Mouse (Mus musculus): ENCODE measurements around the gene Pfkl. TPM values are rescaled to one million over a fixed set of nuclear protein-coding genes. Genes with fewer than 3 reads are reported as not detected.
A peak's percentile ranks its signal among the peaks of the same experiment; 100 is the strongest.
"Not testable (repeated sequence)": the region's sequence is repeated elsewhere in the genome, so short reads cannot be mapped to it uniquely, and the experiment has no call there.

Pfkl gene
- 144 and 165 TPM in 2 replicates for total RNA-seq (2021)
- long read RNA-seq, experiment 1, transcript Pfkl-201 (22 exons, 3,730 nt): major isoform, 372 of 434 reads
- long read RNA-seq, experiment 1, partial matches to known transcripts: 42 of 434 reads
- long read RNA-seq, experiment 1, other reads (novel, unspliced or antisense): 20 of 434 reads
- long read RNA-seq, experiment 2, transcript Pfkl-201 (22 exons, 3,730 nt): major isoform, 345 of 414 reads
- long read RNA-seq, experiment 2, partial matches to known transcripts: 57 of 414 reads
- long read RNA-seq, experiment 2, other reads (novel, unspliced or antisense): 12 of 414 reads

DNA sequence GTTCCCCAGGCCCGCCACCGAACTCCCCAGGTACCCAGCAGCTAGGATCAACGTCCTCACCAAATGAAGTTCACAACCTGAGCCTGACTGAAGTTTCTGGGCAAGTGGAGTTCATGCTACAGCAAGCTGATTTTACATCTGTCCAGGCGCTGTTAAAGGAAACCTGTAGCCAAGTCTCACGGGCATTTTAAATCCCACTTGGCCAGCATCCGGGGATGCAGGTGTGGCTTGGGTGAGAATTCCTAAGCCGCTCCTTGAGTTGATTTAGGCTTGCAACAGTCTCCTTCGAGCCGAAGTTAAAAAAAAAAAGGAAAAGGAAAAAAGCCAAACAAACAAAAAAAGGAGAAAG, at the start of gene Pfkl:
Pfkl (minus strand) TSS at position 139 of the 349 bp plus-strand sequence.
- DNase-seq: no peak

DNA sequence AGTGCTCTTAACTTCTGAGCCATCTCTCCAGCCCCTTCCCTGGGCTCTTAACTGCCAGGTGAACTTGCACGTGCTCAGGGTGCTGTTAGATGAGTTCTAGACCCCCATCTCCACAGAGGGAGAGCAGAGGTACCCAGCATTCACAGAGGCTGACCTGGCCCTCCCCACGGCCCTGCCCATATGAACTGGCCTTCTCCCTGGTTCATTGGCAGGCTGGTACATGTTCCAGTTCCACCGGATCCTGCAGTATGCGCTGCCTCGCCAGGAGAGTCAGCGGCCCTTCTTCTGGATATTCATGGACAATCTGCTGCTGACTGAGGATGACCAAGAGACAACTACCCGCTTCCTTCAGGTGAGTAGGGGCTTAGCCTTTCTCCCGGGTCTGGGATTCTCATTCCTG, 47.2 kb upstream of the Pfkl start:
- no peak for DNase-seq

DNA sequence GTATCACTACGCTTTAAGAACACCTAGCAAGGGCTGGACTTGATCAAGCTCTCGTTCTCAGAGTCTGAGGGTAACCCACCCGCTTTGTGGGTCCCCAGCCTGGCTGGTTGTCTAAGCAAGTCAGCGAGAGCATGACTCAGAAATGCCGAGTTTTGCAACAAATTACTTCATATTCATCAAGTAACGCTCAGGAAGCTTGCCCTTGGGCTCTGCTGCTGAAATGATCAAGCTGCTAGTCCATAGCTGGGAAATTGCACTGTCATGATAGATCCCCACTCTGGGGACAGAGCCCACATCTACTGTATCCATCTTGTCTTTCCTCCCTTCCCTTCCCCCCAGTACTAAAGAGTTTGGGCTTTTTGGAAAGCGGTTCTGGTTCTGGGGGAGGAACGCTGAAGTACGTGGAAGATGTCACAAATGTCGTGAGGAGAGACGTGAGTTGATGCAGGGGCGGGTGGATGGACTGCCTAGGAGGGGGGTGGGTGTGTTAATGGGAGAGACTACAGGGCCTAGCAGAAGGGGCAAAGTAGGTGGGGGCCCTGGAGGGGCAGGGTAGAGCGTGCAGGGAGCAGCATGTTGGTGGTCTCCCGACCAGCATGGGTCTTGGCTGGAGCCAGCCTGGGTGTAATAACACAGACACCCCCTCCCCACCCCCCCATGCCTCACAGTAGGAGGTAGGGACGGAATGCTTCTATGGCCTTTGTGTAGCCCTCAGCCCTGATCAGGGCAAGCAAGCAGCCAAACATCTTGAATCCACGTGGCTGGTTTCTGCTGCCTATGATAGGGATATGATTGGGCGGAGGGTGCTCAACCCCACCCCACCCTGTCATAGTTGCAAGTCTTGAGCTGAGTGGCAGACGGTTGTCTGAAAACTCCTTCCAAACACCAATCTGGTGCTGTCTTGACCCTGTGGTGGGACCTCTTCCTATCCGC, 45.0 kb upstream of the Pfkl start:
- DNase-seq: peak; percentile 68

DNA sequence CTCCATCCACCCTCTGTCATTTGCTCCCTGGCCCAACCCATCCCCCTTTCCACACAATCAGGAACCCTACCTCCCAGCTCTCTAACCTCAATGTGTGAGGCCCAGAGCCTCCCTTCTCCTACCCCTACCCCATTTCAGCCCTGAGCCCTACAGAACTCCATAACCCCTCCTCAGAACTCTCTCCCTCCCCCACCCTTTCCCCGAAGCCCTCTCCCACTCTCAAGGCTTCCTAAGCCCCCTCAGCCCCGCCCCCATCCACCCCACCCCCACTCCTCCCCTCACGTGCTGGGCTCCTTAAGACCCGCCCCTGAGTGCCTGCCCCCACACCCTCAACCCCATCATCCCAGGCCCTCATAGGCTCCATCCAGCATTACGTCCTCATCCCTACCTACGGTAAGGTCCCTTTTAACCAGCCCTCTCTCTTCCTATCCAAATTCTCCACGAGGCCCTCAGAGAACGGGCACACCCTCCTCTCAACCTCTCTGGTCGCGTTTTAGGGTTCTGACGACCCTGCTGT, 39.7 kb upstream of the Pfkl start:
- no peak for DNase-seq

DNA sequence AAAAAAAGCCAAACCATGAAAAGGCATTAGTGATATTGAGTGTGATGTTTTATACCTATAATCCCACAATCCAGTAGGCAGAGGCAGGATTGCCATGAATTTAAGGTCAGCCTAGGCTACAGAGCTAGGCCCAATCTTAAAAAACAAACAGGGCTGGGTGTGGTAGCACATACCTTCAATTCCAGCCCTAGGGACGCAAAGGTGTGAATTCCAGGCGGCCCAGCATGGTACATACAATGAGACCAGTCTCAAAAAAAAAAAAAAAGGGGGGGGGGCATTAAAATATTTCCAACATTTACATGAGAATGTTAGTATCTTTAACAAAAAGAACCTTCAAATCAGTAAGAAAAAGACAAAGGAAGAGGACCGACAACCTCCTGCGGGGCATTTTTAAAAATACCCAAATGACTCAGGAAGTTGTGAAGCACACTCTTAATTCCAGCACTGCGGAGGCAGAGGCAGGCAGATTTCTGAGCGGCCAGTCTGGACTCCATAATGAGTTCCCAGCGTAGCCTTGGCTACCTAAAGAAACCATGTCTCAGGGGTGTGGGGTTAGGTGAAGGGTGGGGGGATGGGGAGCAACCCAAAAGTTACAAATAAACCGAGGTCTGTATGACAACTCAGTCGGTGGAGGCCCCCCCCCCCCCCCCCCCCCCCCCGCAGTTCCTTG, 38.3 kb upstream of the Pfkl start:
- DNase-seq: no peak

DNA sequence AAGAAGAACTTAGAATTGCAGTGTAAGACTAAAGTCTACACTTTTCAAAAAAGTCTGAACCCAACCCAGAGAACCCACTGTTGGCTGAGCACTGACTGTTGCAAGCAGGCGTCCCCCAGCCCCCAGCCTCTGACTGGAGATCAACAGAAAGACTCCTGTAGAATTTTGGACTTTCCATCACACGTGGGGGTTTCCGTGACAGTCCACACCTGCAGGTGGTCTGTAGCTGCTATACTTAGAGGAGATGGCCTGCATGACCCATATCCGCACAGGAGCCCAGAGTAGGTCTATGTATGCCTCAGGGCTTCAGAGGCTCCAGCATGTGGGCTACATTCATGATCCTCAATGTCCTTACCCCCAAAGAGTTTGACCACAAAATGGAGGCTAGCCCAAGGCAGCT, 36.5 kb upstream of the Pfkl start:
- DNase-seq: no peak

DNA sequence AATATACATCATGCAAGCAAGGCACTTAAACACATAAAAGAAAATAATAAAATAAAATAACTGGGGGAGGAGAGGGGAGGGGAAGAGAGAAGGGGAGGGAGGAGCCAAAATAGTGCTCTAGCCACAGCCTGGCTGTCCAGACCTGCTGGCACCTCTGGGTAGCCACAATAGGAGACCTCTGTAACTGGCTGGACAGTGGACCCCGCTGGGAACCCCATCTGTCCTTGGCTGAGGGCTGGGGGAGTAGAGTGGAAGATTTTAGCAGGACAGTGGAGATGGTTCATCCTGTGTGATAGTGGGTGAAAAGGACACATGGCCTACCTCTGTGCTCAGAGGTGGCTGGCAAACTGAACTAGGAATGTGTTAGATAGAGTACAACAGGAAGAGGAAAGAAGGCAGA, 34.6 kb upstream of the Pfkl start:
- DNase-seq: no peak

DNA sequence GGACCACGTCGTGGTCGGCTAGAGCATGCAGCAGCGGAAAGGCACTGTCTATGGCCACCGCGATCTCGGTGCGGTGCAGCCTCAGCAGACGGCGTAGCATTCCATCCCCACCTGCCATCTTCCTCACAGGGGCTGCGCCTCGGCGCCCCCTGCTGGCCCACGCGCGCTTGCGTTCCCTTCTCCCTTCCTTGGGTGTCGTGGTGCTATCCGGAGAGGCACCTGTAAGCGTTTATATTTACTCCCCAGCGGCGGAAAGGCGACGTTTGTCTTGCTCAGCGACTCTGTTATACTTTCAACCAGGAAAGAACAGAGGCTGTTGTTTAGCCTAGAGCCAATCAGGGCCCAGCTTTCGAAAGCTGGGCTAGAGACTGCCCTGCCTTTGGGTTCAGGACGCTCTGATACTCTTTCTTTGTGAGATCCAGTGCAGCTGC, 33.5 kb upstream of the Pfkl start, which contains the start of gene Aire:
Aire (minus strand) TSS at position 205 of the 431 bp plus-strand sequence.
- peak; percentile 81 for DNase-seq

DNA sequence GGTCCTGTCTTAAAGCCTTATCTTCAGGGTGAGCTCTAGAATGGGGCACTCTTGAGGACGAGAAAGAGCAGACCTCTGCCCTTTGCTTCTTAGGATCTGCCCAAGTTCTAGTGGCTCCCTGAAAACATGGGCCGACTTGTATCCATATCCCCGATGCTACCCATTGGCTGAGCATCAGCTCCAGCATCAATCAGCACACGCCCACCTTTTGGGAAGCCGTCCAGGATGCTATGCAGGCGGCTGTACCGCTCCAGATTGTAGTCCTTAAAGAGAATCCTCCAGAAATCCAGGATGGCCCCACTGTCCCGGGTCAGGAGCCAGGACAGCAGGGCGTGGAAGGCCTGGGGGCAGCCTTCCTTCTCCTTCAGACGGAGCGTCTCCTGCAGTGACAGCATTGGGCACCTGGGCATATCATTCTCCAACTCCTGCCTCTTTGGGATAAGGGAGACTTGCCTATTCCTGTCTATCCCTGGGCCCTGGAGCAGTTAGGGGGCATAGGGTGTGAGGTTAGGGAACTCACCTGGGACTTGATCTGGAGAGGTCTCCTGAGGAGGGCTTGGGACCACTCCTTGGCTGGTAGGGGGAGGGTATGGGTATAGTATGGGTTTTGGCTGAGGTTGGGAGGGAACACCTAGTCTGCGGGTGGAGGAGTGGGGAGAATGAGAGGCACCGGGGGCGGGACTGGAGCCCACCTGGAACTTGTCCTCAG, 33.0 kb upstream of the Pfkl start:
- DNase-seq: no peak

DNA sequence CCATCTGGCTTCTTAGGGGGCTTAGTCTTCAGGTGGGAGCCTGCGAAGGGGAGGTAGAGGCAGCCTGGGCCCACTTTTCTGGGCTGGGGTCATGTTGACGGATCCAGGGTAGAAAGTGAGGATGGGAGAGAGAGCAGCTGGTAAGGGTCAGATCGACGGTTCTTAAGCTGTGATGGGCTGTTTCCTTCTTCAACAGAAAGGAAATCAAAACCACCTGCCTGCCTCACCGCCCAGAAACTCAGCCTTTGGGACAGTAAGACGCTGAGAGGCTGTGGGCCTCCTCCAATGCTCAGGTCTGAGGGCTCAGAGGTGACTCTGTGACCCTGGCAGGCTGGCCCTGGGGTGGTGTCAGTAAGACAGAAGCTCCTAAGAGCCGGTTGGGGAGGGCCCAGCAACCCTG, 32.2 kb upstream of the Pfkl start:
- no peak for DNase-seq

DNA sequence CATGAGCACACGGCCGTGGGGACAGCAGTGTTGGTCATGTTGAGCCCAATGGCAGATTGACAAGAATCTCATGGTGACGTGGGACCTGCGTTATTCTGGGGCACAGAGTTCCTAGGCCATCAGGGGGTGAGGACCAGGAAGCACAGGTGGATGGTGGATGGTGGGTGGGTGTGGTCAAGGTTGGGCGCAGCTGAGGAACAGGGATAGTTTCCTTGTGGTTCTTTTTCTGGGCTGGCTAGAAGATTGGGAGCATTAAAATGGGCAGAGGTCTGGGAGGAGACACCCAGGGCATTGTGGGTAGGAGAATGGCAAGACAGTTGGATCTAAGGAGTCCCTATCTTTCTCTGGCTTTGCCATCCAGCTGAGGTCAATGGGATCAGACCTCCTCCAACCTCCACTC, 31.8 kb upstream of the Pfkl start, which contains the start of gene Dnmt3l:
Dnmt3l (plus strand) TSS at position 301 of the 400 bp plus-strand sequence.
- DNase-seq: no peak

DNA sequence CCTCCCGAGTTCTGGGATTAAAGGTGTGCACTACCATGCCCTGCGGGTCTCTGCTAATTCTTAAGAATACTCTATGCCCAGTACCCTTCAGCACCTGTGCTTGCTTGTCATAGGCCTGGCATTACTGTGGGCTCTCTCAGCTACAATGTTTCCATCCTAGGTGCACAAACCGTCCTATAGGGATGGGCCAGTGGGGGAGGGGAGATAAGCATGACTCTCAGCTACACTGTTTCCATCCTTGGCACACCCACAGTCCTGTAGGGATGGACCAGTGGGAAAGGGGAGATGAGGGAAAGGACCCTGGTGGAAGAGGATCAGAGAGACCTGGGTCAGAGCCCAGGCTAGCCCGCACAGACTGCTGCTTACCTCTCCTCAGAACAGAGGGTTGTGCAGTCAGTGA, 27.3 kb upstream of the Pfkl start:
- no peak for DNase-seq

DNA sequence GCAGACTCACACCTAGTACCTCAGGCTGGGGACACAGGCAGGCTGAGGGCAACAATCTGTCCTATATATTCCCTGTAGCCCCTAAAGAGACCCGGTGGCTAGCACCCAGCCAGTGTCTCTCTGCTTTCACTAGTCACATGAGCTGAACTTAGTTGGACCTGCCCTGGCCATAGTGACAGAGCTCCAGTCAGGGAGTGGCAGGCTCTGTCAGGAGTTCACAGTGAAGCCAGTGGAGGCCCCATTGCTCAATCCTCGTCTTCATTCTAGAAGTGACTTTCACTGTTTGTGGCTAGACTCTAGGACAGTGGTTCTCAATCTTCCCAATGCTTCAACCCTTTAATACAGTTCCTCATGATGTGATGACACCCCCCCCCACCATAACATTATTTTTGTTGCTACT, 22.1 kb upstream of the Pfkl start:
- DNase-seq: no peak

DNA sequence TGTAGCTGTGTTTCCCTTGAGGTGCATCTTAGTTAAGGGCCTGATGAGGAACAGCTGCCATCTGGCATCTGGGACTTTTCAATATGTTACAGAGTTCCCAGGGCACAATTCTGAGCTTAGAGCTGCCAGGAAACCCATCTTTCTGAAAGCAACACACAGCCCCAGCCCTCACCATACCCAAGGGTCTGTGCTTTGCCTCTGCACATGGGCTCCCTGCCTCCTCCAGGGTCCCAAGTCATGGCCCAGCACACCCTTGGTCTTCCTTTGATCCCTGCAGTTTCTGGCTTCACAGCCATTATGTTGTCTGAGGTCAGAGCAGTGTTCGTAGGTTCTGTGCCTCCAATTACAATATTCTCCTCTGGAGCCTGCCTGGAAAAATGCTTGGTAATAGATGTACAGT, 19.2 kb upstream of the Pfkl start:
- DNase-seq: no peak

DNA sequence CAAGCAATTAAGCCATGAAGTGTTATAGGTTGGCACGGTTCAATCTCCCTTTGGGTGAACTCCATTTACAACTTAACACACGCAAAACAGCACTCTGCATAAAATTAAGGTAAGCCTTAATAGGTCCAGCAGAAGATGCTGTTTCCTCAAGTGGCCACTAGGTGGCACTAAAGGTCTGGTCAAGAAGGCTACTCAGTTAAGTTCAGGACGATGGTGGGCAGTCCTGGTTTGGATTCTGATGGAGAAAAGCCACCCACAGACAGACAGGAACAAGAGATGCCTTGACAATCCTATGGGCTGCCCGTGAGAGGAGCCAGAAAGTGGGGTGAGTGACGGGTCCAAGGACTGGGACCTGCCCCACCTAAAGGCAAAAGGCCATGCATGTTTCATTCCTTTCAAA, 18.2 kb upstream of the Pfkl start:
- peak; percentile 85 for DNase-seq

DNA sequence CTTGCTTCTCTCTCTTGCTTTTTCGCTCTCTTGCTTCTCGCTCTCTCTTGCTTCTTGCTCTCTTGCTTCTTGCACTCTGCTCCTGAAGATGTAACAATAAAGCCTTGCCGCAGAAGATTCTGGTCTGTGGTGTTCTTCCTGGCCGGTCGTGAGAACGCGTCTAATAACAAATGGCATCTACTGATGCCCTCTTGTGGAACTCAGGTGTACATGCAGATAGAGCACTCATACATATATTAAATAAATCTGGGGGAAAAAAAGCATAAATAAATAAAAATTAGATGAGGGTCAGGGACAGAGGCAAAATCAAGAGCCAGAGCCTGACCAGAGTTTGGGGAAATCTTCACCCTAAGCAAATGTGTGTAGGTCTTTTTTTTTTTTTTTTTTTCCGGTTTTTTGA, 15.6 kb upstream of the Pfkl start:
- DNase-seq: not testable (repeated sequence)

DNA sequence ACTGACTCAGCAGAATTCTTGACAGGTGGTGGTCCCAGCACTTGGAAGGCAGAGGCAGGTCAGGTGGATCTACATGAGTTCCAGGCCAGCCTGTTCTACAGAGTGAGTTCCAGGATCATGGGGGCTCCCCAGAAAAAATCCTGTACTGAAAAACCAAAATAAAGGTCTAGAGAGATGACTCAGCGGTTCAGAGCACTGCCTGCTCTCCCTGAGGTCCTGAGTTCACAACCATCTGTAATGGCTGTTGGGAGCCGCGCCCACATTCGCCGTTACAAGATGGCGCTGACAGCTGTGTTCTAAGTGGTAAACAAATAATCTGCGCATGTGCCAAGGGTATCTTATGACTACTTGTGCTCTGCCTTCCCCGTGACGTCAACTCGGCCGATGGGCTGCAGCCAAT, 10.1 kb upstream of the Pfkl start:
- not testable (repeated sequence) for DNase-seq

DNA sequence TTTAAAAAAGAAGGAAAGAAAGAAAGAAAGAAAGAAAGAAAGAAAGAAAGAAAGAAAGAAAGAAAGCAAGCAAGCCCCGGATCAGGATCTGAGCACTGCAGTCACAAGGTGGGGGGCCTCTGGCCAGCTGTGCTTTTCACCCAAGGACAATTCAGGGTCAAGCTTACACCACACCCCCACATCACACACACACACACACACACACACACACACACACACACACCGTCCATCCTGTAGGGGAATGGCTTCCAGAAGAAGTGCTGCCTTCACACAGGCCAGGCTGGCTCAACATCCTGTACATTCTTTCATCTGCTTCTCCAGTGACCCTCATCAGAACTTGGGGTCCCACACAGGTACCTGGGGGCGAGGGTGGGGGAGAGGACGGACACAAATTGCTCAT, 9.4 kb upstream of the Pfkl start:
- DNase-seq: no peak

DNA sequence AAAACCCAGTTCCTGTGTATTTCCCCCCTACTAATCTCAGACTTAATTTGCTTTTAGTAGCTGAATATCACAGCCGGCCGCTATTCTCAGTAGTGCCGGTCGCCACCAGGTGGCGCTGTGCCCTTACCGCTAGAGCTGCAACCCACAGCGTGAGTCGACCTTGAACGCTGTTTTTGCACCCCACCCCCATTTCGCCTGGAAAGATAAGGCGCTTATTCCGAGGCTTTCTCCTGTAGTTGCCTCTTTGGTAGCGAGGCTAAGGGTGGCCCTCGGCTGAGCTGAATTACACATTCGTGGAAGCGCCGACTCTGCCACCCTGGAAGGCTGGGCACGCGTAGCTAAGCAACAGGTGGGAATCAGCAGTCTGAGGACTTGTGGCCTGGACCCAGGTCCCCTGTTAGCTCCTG, 8.9 kb upstream of the Pfkl start:
- DNase-seq: peak; percentile 90

DNA sequence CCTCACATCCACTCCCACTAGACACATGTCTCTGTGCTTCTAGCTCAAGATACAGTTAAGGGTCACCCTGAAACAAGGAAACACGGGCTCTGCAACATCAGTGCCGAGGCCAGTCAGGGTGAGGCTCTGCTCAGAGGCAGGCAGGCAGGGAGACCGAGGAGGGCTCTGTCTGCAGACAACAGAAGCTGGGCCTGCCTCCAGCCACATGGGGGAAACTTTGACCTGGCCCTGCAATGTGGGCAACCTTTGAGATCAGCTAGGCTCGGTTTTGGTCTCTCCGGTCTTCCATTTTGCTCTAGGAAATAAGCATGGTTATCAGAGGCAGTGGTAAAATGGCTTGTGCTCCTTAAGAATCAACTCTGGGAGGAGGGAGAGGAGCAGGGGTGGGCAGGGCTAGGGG, 6.5 kb upstream of the Pfkl start:
- DNase-seq: no peak

DNA sequence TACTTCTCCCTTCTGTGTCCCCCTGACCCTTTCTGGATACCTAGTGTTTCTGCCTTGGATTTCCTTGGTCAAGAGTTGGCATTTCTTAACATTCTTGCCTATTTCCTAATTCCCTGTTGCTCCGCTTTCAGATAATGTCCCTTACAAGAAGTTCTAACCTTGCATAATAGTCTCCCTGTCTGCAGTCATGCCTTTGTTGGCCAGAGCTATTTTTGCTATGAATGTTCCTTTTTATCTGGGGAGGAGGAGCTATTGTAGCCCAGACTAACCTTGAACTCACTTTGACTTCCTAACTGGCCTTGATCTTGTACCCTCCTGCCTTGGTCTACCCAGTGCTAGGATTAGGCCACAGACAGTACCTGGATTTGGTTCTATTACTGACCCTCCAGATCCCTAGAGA, 5.6 kb upstream of the Pfkl start:
- DNase-seq: no peak
